Mouse (Mus musculus) forebrain, embryonic 14.5 days (tissue): Measurements from ENCODE around the gene Usp8. TPM values are rescaled to one million over a fixed set of nuclear protein-coding genes. Genes with fewer than 3 reads are reported as not detected.

Experiments
- ATAC-seq: fragments of 200-750 bp; cut with Nextera tagmentation; 2 replicates; pipeline ENCODE4 v1.8.0; 2017; ENCODE audit warnings: mild to moderate bottlenecking, moderate library complexity
- DNase-seq: peaks from one replicate; pipeline ENCODE4 v3.0.0-alpha.2; 2015; ENCODE audit warnings: low spot score
- H3K27ac ChIP-seq: fragments of 300-500 bp; sonication (generic); 2 replicates; pipeline ENCODE4 v1.5.1; 2014; ENCODE audit warnings: low read depth, mild to moderate bottlenecking, control low read depth, low read length, moderate library complexity
- H3K27me3 ChIP-seq: fragments of 300-500 bp; sonication (generic); replicated peaks from 2 replicates; pipeline ENCODE4 v1.6.1; 2014; ENCODE audit warnings: low read length, control low read depth, mixed read lengths; ENCODE audit not compliant: control insufficient read depth, insufficient read depth
- H3K36me3 ChIP-seq: fragments of 300-500 bp; sonication (generic); 2 replicates; pipeline ENCODE4 v1.6.1; 2014; ENCODE audit warnings: low read length, control low read depth; ENCODE audit not compliant: control insufficient read depth, insufficient read depth
- H3K4me1 ChIP-seq: fragments of 300-500 bp; sonication (generic); 2 replicates; pipeline ENCODE4 v1.6.1; 2014; ENCODE audit warnings: antibody characterized with exemption, low read length, control low read depth; ENCODE audit not compliant: control insufficient read depth, insufficient read depth
- H3K4me2 ChIP-seq: fragments of 300-500 bp; sonication (generic); 2 replicates; pipeline ENCODE4 v1.6.1; 2014; ENCODE audit warnings: mild to moderate bottlenecking, control low read depth, low read length
- H3K4me3 ChIP-seq: fragments of 300-500 bp; sonication (generic); 2 replicates; pipeline ENCODE4 v1.5.1; 2014; ENCODE audit warnings: low read depth, low read length, control low read depth
- H3K9ac ChIP-seq: fragments of 300-500 bp; sonication (generic); 2 replicates; pipeline ENCODE4 v1.6.1; 2014; ENCODE audit warnings: mild to moderate bottlenecking, low read length, control low read depth, moderate library complexity
- H3K9me3 ChIP-seq: fragments of 300-500 bp; sonication (generic); replicated peaks from 2 replicates; pipeline ENCODE4 v1.6.1; 2016; ENCODE audit warnings: low read length, control low read depth, mixed read lengths; ENCODE audit not compliant: control insufficient read depth
- WGBS: fragments of 180-500 bp; shearing (Covaris S2); extraction: QIAGEN DNeasy Blood & Tissue Kit; methylation state at CpG from one replicate; pipeline ENCODE4 v1.1.7; 2014; 5-methylcytosine and 5-hydroxymethylcytosine counted together
- polyA plus RNA-seq: library from polyadenylated mRNA; unstranded; fragments of >200 nt; fragmentation: Nextera tagmentation; extraction: Ambion mirVana; gene quantifications from 2 replicates; pipeline ENCODE4 v1.2.1, GENCODE M21; 2014

Gene Usp8
- polyA plus RNA-seq: 27.8 and 28.8 TPM in 2 replicates

- peak; percentile 100 for ATAC-seq
- WGBS: 2% methylated on average over 47 of the region's 47 CpGs
- H3K4me3 ChIP-seq: peak within 1 kb of the TSS; percentile 75
Observed at GRCm38 (mm10) chr2:126706759-126707437, at the start of gene Usp8. TSS of gene Usp8 (plus strand) at chr2:126707328.

GRCm38 (mm10) chr2:126663481-126663880 lies 43.6 kb upstream of the Usp8 start:
- Histone ChIP-seq H3K9me3 (no peaks in the 10 kb centered on the region), H3K4me2 (no peak overlapping the region), H3K27me3 (no peaks in the 10 kb centered on the region), H3K4me1 (no peaks in the 10 kb centered on the region), H3K4me3 (no peak overlapping the region), H3K9ac (no peak overlapping the region), H3K27ac (no peak overlapping the region), H3K36me3 (no peaks in the 10 kb centered on the region)
- peak; percentile 73 for DNase-seq
- 61% methylated on average over 4 of the region's 4 CpGs for WGBS
- ATAC-seq: no peak

More at GRCm38 (mm10) chr2:126706759-126707437, at the start of gene Usp8:
- peak within 1 kb of the TSS; percentile 74 for H3K4me2 ChIP-seq
- peak; percentile 99 for DNase-seq
- no peaks in the 10 kb centered on the region for H3K9me3 ChIP-seq
- H3K27me3 ChIP-seq: 0 out of 2 replicates have a peak, but pooled peaks cover 3% of the 10 kb centered on the region
- H3K27ac ChIP-seq: peak within 1 kb of the TSS; percentile 79
- no peaks in the 10 kb centered on the region for H3K36me3 ChIP-seq
- peak within 1 kb of the TSS; percentile 87 for H3K9ac ChIP-seq
- H3K4me1 ChIP-seq: peaks cover 4% of the 10 kb centered on the region; the same call in 1 of the 2 replicates

GRCm38 (mm10) chr2:126665984-126666383 lies 41.1 kb upstream of the Usp8 start:
- H3K4me1 ChIP-seq: no peaks in the 10 kb centered on the region
- no peaks in the 10 kb centered on the region for H3K9me3 ChIP-seq
- no peaks in the 10 kb centered on the region for H3K27me3 ChIP-seq
- DNase-seq (no peak), ATAC-seq (no peak)
- H3K4me2 ChIP-seq: no peak overlapping the region
- no peak overlapping the region for H3K27ac ChIP-seq
- H3K4me3 ChIP-seq: no peak overlapping the region
- 95% methylated on average over 3 of the region's 3 CpGs for WGBS
- H3K36me3 ChIP-seq: no peaks in the 10 kb centered on the region
- no peak overlapping the region for H3K9ac ChIP-seq

GRCm38 (mm10) chr2:126668621-126669252 lies 38.4 kb upstream of the Usp8 start:
- 92% methylated on average over 5 of the region's 5 CpGs for WGBS

GRCm38 (mm10) chr2:126673317-126674242 lies 33.5 kb upstream of the Usp8 start:
- Histone ChIP-seq H3K27me3 (no peaks in the 10 kb centered on the region), H3K36me3 (no peaks in the 10 kb centered on the region), H3K27ac (no peak overlapping the region), H3K4me2 (peak overlapping the region; percentile 57), H3K9ac (peak overlapping the region; percentile 99), H3K9me3 (no peaks in the 10 kb centered on the region), H3K4me3 (peak overlapping the region; percentile 97), H3K4me1 (peaks cover 27% of the 10 kb centered on the region)
- DNase-seq: no peak
- WGBS: 64% methylated on average over 13 of the region's 13 CpGs
- no peak for ATAC-seq

More at GRCm38 (mm10) chr2:126668621-126669252, 38.4 kb upstream of the Usp8 start:
- Histone ChIP-seq H3K36me3 (no peaks in the 10 kb centered on the region), H3K4me3 (no peak overlapping the region), H3K4me1 (peaks cover 17% of the 10 kb centered on the region), H3K9me3 (no peaks in the 10 kb centered on the region), H3K9ac (no peak overlapping the region), H3K27me3 (no peaks in the 10 kb centered on the region), H3K4me2 (no peak overlapping the region), H3K27ac (no peak overlapping the region)
- ATAC-seq (no peak), DNase-seq (no peak)

- Histone ChIP-seq H3K27me3 (no peaks in the 10 kb centered on the region), H3K36me3 (peaks cover 3% of the 10 kb centered on the region; the same call in 1 of the 2 replicates), H3K4me3 (peak overlapping the region; percentile 97), H3K9ac (peak overlapping the region; percentile 99), H3K4me2 (peak overlapping the region; percentile 57), H3K27ac (peak overlapping the region; percentile 100), H3K4me1 (peaks cover 27% of the 10 kb centered on the region), H3K9me3 (no peaks in the 10 kb centered on the region)
- ATAC-seq (peak; percentile 52), DNase-seq (peak; percentile 20)
- WGBS: 1% methylated on average over 74 of the region's 77 CpGs
Observed at GRCm38 (mm10) chr2:126674441-126675168, 32.5 kb upstream of the Usp8 start.

GRCm38 (mm10) chr2:126675169-126676121 lies 31.7 kb upstream of the Usp8 start:
- DNase-seq (peak; percentile 94), ATAC-seq (peak; percentile 94)
- Histone ChIP-seq H3K9ac (peak overlapping the region; percentile 99), H3K36me3 (peaks cover 3% of the 10 kb centered on the region; the same call in 1 of the 2 replicates), H3K4me2 (peak overlapping the region; percentile 57), H3K4me1 (peaks cover 27% of the 10 kb centered on the region), H3K4me3 (peak overlapping the region; percentile 97), H3K27ac (peak overlapping the region; percentile 100), H3K27me3 (no peaks in the 10 kb centered on the region), H3K9me3 (no peaks in the 10 kb centered on the region; the same call in 1 of the 2 replicates)
- WGBS: under 1% methylated on average over 96 of the region's 99 CpGs
